Mouse (Mus musculus) kidney, postnatal 0 days (tissue): ENCODE measurements around the gene Olfr10. TPM values are rescaled to one million over a fixed set of nuclear protein-coding genes. Genes with fewer than 3 reads are reported as not detected.

Source experiments
- ATAC-seq: fragments of 200-750 bp; cut with Nextera tagmentation; replicated peaks from 2 replicates; pipeline ENCODE4 v1.8.0; 2017; ENCODE audit warnings: low read depth, moderate number of reproducible peaks, moderate TSS enrichment, moderate library complexity; ENCODE audit not compliant: low FRiP score
- DNase-seq: peaks from one replicate; pipeline ENCODE4 v3.0.0-alpha.2; 2016; ENCODE audit warnings: low spot score
- H3K27ac ChIP-seq: fragments of 300-500 bp; sonication (generic); 2 replicates; pipeline ENCODE4 v1.5.1; 2014; ENCODE audit warnings: mild to moderate bottlenecking
- H3K27me3 ChIP-seq: fragments of 300-500 bp; sonication (generic); 2 replicates; pipeline ENCODE4 v1.6.1; 2014; ENCODE audit warnings: low read length, mixed read lengths; ENCODE audit not compliant: insufficient read depth
- H3K36me3 ChIP-seq: fragments of 300-500 bp; sonication (generic); 2 replicates; pipeline ENCODE4 v1.6.1; 2014; ENCODE audit warnings: low read length, mixed read lengths; ENCODE audit not compliant: insufficient read depth
- H3K4me1 ChIP-seq: fragments of 300-500 bp; sonication (generic); replicated peaks from 2 replicates; pipeline ENCODE4 v1.6.1; 2014; ENCODE audit warnings: antibody characterized with exemption, low read length, mixed read lengths; ENCODE audit not compliant: insufficient read depth
- H3K4me2 ChIP-seq: fragments of 300-500 bp; sonication (generic); 2 replicates; pipeline ENCODE4 v1.6.1; 2014; ENCODE audit warnings: mild to moderate bottlenecking, low read length, moderate library complexity, mixed read lengths
- H3K4me3 ChIP-seq: fragments of 300-500 bp; sonication (generic); replicated peaks from 2 replicates; pipeline ENCODE4 v1.5.1; 2014; ENCODE audit warnings: low read depth, low read length
- H3K9ac ChIP-seq: fragments of 300-500 bp; sonication (generic); 2 replicates; pipeline ENCODE4 v1.6.1; 2014; ENCODE audit warnings: low read depth, low read length
- H3K9me3 ChIP-seq: fragments of 300-500 bp; sonication (generic); replicated peaks from 2 replicates; pipeline ENCODE4 v1.6.1; 2016; ENCODE audit warnings: low read length, inconsistent platforms, mixed read lengths
- CTCF ChIP-seq: IDR thresholded peaks from 2 replicates; pipeline ENCODE4 v1.5.1; 2016; ENCODE audit warnings: antibody characterized with exemption, low read depth, mild to moderate bottlenecking, moderate library complexity
- WGBS: fragments of 180-500 bp; shearing (Covaris S2); extraction: QIAGEN DNeasy Blood & Tissue Kit; methylation state at CpG from one replicate; pipeline ENCODE4 v1.1.7; 2014; 5-methylcytosine and 5-hydroxymethylcytosine counted together
- polyA plus RNA-seq: library from polyadenylated mRNA; unstranded; fragments of >200 nt; fragmentation: Nextera tagmentation; extraction: Ambion mirVana; gene quantifications from 2 replicates; pipeline ENCODE4 v1.2.1, GENCODE M21; 2015

Olfr10 gene
- polyA plus RNA-seq, 1 experiment from 2014 or later, result not detected

DNA sequence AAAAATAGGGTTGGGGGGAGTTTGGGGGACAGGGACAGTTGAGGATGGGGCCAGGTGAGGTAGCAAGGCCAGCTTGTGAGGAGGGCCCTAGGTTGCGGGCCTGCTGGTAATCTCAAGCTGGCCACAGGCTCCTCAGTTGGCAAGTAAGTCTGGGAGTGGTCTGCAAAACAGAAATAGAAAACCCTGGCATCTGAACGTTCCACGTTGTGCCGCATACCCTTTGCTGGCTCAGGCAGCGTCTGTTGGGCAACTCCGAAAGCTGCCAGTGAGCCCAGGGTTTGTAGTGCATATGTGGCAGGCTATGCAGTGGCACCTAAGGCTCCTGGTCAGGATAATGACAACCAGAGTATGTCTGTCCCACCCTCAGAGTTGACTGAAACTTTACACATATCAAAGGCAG lies 41.4 kb upstream of the Olfr10 start:
- ATAC-seq (no peak), DNase-seq (no peak)
- Histone ChIP-seq H3K27me3 (no peaks in the 10 kb centered on the region), H3K4me1 (no peaks in the 10 kb centered on the region), H3K9me3 (no peaks in the 10 kb centered on the region), H3K4me2 (no peak overlapping the region), H3K27ac (no peak overlapping the region), H3K4me3 (no peak overlapping the region), H3K9ac (no peak overlapping the region), H3K36me3 (peaks cover 19% of the 10 kb centered on the region)
- no peak for TF ChIP-seq CTCF
- WGBS, result 91% methylated on average over 6 of the region's 6 CpGs

DNA sequence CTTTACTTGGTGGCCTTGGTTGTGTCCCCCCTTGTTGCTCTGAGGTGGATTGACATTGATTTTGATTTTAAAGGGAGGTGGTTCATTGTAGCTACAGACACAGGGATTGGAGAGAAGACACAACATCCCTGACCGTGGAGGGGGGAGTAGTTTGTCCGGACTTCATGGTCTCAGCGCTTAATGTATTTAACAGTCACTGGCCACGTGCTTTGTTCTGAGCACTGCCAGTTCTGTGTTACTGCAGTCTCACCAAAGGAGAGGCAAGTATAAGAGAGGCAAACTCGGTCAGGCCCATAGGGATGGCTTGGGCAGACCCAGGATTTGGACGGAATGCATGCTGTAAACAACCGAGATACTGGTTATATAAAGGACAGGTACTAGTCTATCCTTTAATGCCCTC lies 40.5 kb upstream of the Olfr10 start:
- no peak overlapping the region for H3K27ac ChIP-seq
- ATAC-seq (no peak), DNase-seq (no peak)
- H3K36me3 ChIP-seq, result peaks cover 19% of the 10 kb centered on the region
- H3K9ac ChIP-seq, result no peak overlapping the region
- no peak for TF ChIP-seq CTCF
- 89% methylated on average over 7 of the region's 7 CpGs for WGBS
- no peaks in the 10 kb centered on the region for H3K27me3 ChIP-seq
- no peak overlapping the region for H3K4me2 ChIP-seq
- H3K4me1 ChIP-seq, result no peaks in the 10 kb centered on the region
- H3K9me3 ChIP-seq, result no peaks in the 10 kb centered on the region
- no peak overlapping the region for H3K4me3 ChIP-seq

DNA sequence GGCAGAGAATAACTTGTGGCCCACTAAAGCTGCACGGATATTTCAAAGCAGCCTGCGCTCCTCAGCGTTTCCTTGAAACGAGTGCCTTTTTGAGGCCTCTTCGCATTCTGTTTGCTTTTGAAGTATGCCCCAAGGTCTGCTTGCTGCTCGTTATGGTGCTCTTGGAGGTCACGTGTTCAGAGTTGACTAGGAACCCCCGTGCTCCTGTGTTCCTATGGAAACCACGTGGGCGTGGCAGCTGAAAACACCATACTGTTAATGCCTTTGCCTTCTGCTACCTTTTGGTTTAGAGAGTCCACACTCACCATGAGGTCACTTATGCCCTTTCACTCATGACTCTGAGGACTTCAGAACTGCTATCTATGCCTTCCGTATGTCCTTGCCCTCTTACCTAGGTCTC lies 39.9 kb upstream of the Olfr10 start:
- Histone ChIP-seq H3K4me2 (no peak overlapping the region), H3K27me3 (no peaks in the 10 kb centered on the region), H3K4me1 (no peaks in the 10 kb centered on the region), H3K4me3 (no peak overlapping the region), H3K36me3 (peaks cover 19% of the 10 kb centered on the region), H3K27ac (no peak overlapping the region), H3K9ac (no peak overlapping the region), H3K9me3 (no peaks in the 10 kb centered on the region)
- TF ChIP-seq CTCF, result no peak
- DNase-seq (no peak), ATAC-seq (no peak)
- 78% methylated on average over 11 of the region's 11 CpGs for WGBS

DNA sequence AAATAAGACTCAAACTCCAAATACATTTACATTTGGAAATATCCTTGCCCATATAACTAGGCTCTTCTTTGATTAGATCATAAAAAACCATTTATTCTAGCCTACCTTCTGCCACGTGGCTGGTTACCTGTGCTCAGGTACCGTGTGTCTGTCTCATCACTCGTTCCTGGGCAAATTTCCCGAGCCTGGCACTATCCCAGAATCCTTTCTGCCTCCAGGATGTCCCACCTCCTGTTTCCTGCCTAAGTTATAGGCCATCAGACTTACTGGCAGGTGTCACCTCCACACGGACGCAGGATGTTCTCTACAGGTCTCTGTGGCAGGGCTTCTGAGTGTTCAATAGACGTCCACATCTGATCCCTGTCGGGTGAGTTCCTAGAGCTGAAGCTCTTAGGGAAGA lies 39.4 kb upstream of the Olfr10 start:
- H3K27me3 ChIP-seq, result no peaks in the 10 kb centered on the region
- DNase-seq (no peak), ATAC-seq (no peak)
- no peak overlapping the region for H3K4me2 ChIP-seq
- no peak for TF ChIP-seq CTCF
- peaks cover 19% of the 10 kb centered on the region for H3K36me3 ChIP-seq
- 84% methylated on average over 8 of the region's 8 CpGs for WGBS
- no peaks in the 10 kb centered on the region for H3K4me1 ChIP-seq
- H3K4me3 ChIP-seq, result no peak overlapping the region
- no peaks in the 10 kb centered on the region for H3K9me3 ChIP-seq
- no peak overlapping the region for H3K9ac ChIP-seq
- no peak overlapping the region for H3K27ac ChIP-seq

GRCm38 (mm10) chr11:49266671-49267070 lies 37.9 kb upstream of the Olfr10 start:
- no peak overlapping the region for H3K4me3 ChIP-seq
- H3K27ac ChIP-seq, result peak overlapping the region; percentile 47; the same call in 1 of the 2 replicates
- no peaks in the 10 kb centered on the region for H3K4me1 ChIP-seq
- DNase-seq (peak; percentile 22), ATAC-seq (peak; percentile 77)
- no peaks in the 10 kb centered on the region for H3K9me3 ChIP-seq
- WGBS, result 54% methylated on average over 6 of the region's 6 CpGs
- no peaks in the 10 kb centered on the region for H3K27me3 ChIP-seq
- H3K4me2 ChIP-seq, result no peak overlapping the region
- no peak overlapping the region for H3K9ac ChIP-seq
- no peak for TF ChIP-seq CTCF
- H3K36me3 ChIP-seq, result peaks cover 7% of the 10 kb centered on the region; the same call in 1 of the 2 replicates

DNA sequence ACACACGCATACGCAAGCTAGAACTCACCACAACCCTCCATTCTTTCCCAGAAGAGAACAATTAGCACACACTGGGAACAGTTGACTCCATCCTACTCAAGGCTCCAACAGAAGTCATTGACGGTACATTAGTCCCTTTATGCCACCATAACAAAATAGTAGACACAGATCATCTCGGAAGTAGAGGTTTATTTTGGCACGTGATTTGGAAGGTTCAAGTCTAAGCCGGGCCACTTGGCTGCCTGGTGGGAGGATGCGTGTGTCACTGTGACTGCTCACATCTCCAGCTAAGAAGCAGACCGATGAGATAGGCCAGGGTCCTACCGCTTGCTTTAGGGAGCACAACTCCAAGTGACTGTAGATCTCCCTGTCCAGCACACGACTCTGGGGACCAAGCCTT lies 37.2 kb upstream of the Olfr10 start:
- peak overlapping the region; percentile 47 for H3K27ac ChIP-seq
- no peak for DNase-seq
- no peak for TF ChIP-seq CTCF
- no peaks in the 10 kb centered on the region for H3K4me1 ChIP-seq
- 0 out of 2 replicates have a peak, but pooled peaks cover under 1% of the 10 kb centered on the region for H3K36me3 ChIP-seq
- H3K27me3 ChIP-seq, result no peaks in the 10 kb centered on the region
- no peak for ATAC-seq
- 80% methylated on average over 10 of the region's 10 CpGs for WGBS
- no peak overlapping the region for H3K4me3 ChIP-seq
- H3K4me2 ChIP-seq, result no peak overlapping the region
- H3K9me3 ChIP-seq, result no peaks in the 10 kb centered on the region
- no peak overlapping the region for H3K9ac ChIP-seq

GRCm38 (mm10) chr11:49267970-49268579 lies 36.5 kb upstream of the Olfr10 start:
- DNase-seq (peak; percentile 25), ATAC-seq (0 out of 2 replicates have a peak, but pooled peaks have one; percentile 26)
- peak overlapping the region; percentile 47 for H3K27ac ChIP-seq
- no peak overlapping the region for H3K9ac ChIP-seq
- H3K27me3 ChIP-seq, result no peaks in the 10 kb centered on the region
- TF ChIP-seq CTCF, result no peak
- H3K4me3 ChIP-seq, result no peak overlapping the region
- H3K36me3 ChIP-seq, result no peaks in the 10 kb centered on the region
- no peaks in the 10 kb centered on the region for H3K9me3 ChIP-seq
- 60% methylated on average over 15 of the region's 15 CpGs for WGBS
- no peak overlapping the region for H3K4me2 ChIP-seq
- no peaks in the 10 kb centered on the region for H3K4me1 ChIP-seq
